Mouse (Mus musculus): ENCODE measurements around the gene Gbf1.

Gbf1 gene

GRCm38 (mm10) chr19:46322996-46323572 lies 170.8 kb downstream of the Gbf1 start:
- TF ChIP-seq GATA4 (IDR thresholded peaks at IDR 0.05; ENCODE audit: insufficient replicate concordance, low read length), result no peak

GRCm38 (mm10) chr19:46323716-46324115 lies 171.4 kb downstream of the Gbf1 start:
- TF ChIP-seq GATA4 (IDR thresholded peaks at IDR 0.05; ENCODE audit: insufficient replicate concordance, low read length), result no peak

- TF ChIP-seq GATA4 (IDR thresholded peaks at IDR 0.05; ENCODE audit: insufficient replicate concordance, low read length), result no peak
Measured at GRCm38 (mm10) chr19:46324366-46324765, 172.1 kb downstream of the Gbf1 start.

GRCm38 (mm10) chr19:46324918-46325317 lies 172.6 kb downstream of the Gbf1 start:
- TF ChIP-seq GATA4 (IDR thresholded peaks at IDR 0.05; ENCODE audit: insufficient replicate concordance, low read length), result no peak

GRCm38 (mm10) chr19:46326019-46326755 lies 173.9 kb downstream of the Gbf1 start:
- no peak for TF ChIP-seq GATA4 (IDR thresholded peaks at IDR 0.05; ENCODE audit: insufficient replicate concordance, low read length)

- no peak for TF ChIP-seq GATA4 (IDR thresholded peaks at IDR 0.05; ENCODE audit: insufficient replicate concordance, low read length)
Measured at GRCm38 (mm10) chr19:46326756-46327305, 174.5 kb downstream of the Gbf1 start, which contains the start of gene Psd. Gene Psd (minus strand): TSS chr19:46327156.

GRCm38 (mm10) chr19:46327531-46328064 lies 175.3 kb downstream of the Gbf1 start:
- no peak for TF ChIP-seq GATA4 (IDR thresholded peaks at IDR 0.05; ENCODE audit: insufficient replicate concordance, low read length)

GRCm38 (mm10) chr19:46328081-46329030 lies 176.0 kb downstream of the Gbf1 start, which contains the start of gene Fbxl15:
Gene Fbxl15 (plus strand): TSS chr19:46328184.
- peak; percentile 10; the same call in 1 of the 2 replicates for TF ChIP-seq GATA4 (IDR thresholded peaks at IDR 0.05; ENCODE audit: insufficient replicate concordance, low read length)

GRCm38 (mm10) chr19:46329031-46329641 lies 176.8 kb downstream of the Gbf1 start:
- TF ChIP-seq GATA4 (IDR thresholded peaks at IDR 0.05; ENCODE audit: insufficient replicate concordance, low read length), result no peak

- no peak for TF ChIP-seq GATA4 (IDR thresholded peaks at IDR 0.05; ENCODE audit: insufficient replicate concordance, low read length)
Measured at GRCm38 (mm10) chr19:46329951-46330350, 177.6 kb downstream of the Gbf1 start.

GRCm38 (mm10) chr19:46330696-46331095 lies 178.4 kb downstream of the Gbf1 start:
- TF ChIP-seq GATA4 (IDR thresholded peaks at IDR 0.05; ENCODE audit: insufficient replicate concordance, low read length), result no peak

- TF ChIP-seq GATA4 (IDR thresholded peaks at IDR 0.05; ENCODE audit: insufficient replicate concordance, low read length), result no peak
Measured at GRCm38 (mm10) chr19:46331326-46331725, 179.0 kb downstream of the Gbf1 start.

- no peak for TF ChIP-seq GATA4 (IDR thresholded peaks at IDR 0.05; ENCODE audit: insufficient replicate concordance, low read length)
Measured at GRCm38 (mm10) chr19:46331936-46332335, 179.6 kb downstream of the Gbf1 start.

GRCm38 (mm10) chr19:46332721-46333339 lies 180.5 kb downstream of the Gbf1 start:
- TF ChIP-seq GATA4 (IDR thresholded peaks at IDR 0.05; ENCODE audit: insufficient replicate concordance, low read length), result no peak
